Mouse (Mus musculus): ENCODE results near the gene Rabep1. TPM values are rescaled to one million over a fixed set of nuclear protein-coding genes. Genes with fewer than 3 reads are reported as not detected.

The Rabep1 gene
- polyA plus RNA-seq, 1 experiment = 2.9 TPM

DNA sequence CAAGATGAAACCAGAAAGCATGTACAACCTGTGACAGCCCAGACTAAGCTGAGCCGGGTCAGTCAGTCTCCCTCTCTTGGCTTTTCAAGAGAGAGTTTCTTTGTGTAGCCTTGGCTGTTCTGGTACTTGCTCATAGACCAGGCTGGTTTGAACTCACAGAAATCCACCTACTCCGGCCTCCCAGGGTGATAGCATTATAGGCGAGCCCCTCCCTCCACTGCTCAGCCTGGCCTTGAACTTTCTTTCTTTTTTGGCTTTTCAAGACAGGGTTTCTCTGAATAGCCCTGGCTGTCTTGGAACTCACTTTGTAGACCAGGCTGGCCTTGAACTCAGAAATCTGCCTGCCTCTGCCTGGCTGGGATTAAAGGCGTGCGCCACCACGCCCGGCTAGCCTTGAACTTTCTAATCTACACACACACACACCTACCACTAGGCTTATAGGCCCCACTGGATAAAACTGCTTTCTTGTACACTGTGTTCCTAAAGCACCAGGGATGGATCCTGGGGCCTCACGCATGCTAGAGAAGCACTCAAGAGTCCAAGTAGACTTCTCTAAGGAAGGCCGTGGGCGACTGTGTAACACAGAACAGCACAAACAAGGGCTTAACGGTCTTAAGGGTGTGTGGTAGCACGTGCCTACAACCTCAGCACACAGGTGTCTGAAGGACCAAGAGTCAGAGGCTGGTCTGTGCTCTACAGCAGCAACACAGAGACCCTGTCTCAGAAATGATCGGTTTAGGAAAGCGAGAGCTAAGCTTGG lies 136.4 kb downstream of the Rabep1 start:
- no peaks in the 10 kb centered on the region for H3K27me3 ChIP-seq (replicated peaks)
- H3K4me1 ChIP-seq = peaks cover 38% of the 10 kb centered on the region
- H3K36me3 ChIP-seq (replicated peaks; ENCODE audit: low read length) = peaks cover 77% of the 10 kb centered on the region
- TF ChIP-seq FLI1 (IDR thresholded peaks at IDR 0.05; ENCODE audit: low read length) = no peak
- no peak for TF ChIP-seq GATA1 (IDR thresholded peaks at IDR 0.05; ENCODE audit: borderline replicate concordance, low read length)
- H3K9me3 ChIP-seq = no peaks in the 10 kb centered on the region
- peak overlapping the region; percentile 44 for H3K4me3 ChIP-seq (replicated peaks)

- Histone ChIP-seq H3K4me3 (replicated peaks) (peak overlapping the region; percentile 98), H3K4me1 (peaks cover 46% of the 10 kb centered on the region), H3K9me3 (no peaks in the 10 kb centered on the region), H3K27me3 (replicated peaks) (no peaks in the 10 kb centered on the region), H3K36me3 (replicated peaks; ENCODE audit: low read length) (peaks cover 77% of the 10 kb centered on the region)
- no peak for TF ChIP-seq GATA1 (IDR thresholded peaks at IDR 0.05; ENCODE audit: borderline replicate concordance, low read length)
- TF ChIP-seq FLI1 (IDR thresholded peaks at IDR 0.05; ENCODE audit: low read length) = no peak
These were observed 137.5 kb downstream of the Rabep1 start for GRCm38 (mm10) chr11:70982030-70982429.

- Histone ChIP-seq H3K4me1 (peaks cover 48% of the 10 kb centered on the region), H3K4me3 (replicated peaks) (peak within 1 kb of the TSS; percentile 98), H3K27me3 (replicated peaks) (no peaks in the 10 kb centered on the region), H3K36me3 (replicated peaks; ENCODE audit: low read length) (peaks cover 77% of the 10 kb centered on the region), H3K9me3 (no peaks in the 10 kb centered on the region)
- no peak for TF ChIP-seq FLI1 (IDR thresholded peaks at IDR 0.05; ENCODE audit: low read length)
- TF ChIP-seq GATA1 (IDR thresholded peaks at IDR 0.05; ENCODE audit: borderline replicate concordance, low read length) = no peak
These were observed 138.1 kb downstream of the Rabep1 start, which contains the start of gene C1qbp for GRCm38 (mm10) chr11:70982557-70983228. Gene C1qbp (minus strand): TSS chr11:70983026.

Other genes with a start within 250 kb of the Rabep1 start
- gene 4930544D05Rik, start 228.9 kb upstream of the Rabep1 start, polyA plus RNA-seq (2012; ENCODE audit: insufficient read depth, low replicate concordance) = not detected in 2 replicates
- 0.83 TPM in 1 of 2 replicates, not detected in the other for gene Chrne, start 225.6 kb upstream of the Rabep1 start, polyA plus RNA-seq (2012; ENCODE audit: insufficient read depth, low replicate concordance)
- gene Gp1ba, start 205.7 kb upstream of the Rabep1 start, polyA plus RNA-seq (2012; ENCODE audit: insufficient read depth, low replicate concordance) = 898 and 1,061 TPM in 2 replicates
- 102 and 125 TPM in 2 replicates for gene Rnf167, start 197.5 kb upstream of the Rabep1 start, polyA plus RNA-seq (2012; ENCODE audit: insufficient read depth, low replicate concordance)
- gene Slc25a11, start 197.3 kb upstream of the Rabep1 start, polyA plus RNA-seq (2012; ENCODE audit: insufficient read depth, low replicate concordance) = 15.7 and 78.7 TPM in 2 replicates
- 9,580 and 14,702 TPM in 2 replicates for gene Pfn1, start 190.1 kb upstream of the Rabep1 start, polyA plus RNA-seq (2012; ENCODE audit: insufficient read depth, low replicate concordance)
- 4.2 and 8.4 TPM in 2 replicates for gene Eno3, start 187.6 kb upstream of the Rabep1 start, polyA plus RNA-seq (2012; ENCODE audit: insufficient read depth, low replicate concordance)
- gene Spag7, start 175.4 kb upstream of the Rabep1 start, polyA plus RNA-seq (2012; ENCODE audit: insufficient read depth, low replicate concordance) = 40.5 and 288 TPM in 2 replicates
- gene Camta2, start 156.7 kb upstream of the Rabep1 start, polyA plus RNA-seq (2012; ENCODE audit: insufficient read depth, low replicate concordance) = 22.6 and 68.5 TPM in 2 replicates
- not detected in 2 replicates for gene Inca1, start 144.6 kb upstream of the Rabep1 start, polyA plus RNA-seq (2012; ENCODE audit: insufficient read depth, low replicate concordance)
- gene Kif1c, start 144.2 kb upstream of the Rabep1 start, polyA plus RNA-seq (2012; ENCODE audit: insufficient read depth, low replicate concordance) = 6.4 and 13.9 TPM in 2 replicates
- gene Zfp3, start 80.6 kb upstream of the Rabep1 start, polyA plus RNA-seq (2012; ENCODE audit: insufficient read depth, low replicate concordance) = 0.55 TPM in 1 of 2 replicates, not detected in the other
- gene Scimp, start 32.2 kb upstream of the Rabep1 start, polyA plus RNA-seq (2012; ENCODE audit: insufficient read depth, low replicate concordance) = not detected in 2 replicates
- gene Nup88, start 125.2 kb downstream of the Rabep1 start, polyA plus RNA-seq (2012; ENCODE audit: insufficient read depth, low replicate concordance) = 18.2 and 21.9 TPM in 2 replicates
- 9.3 TPM in 1 of 2 replicates, not detected in the other for gene Rpain, start 125.4 kb downstream of the Rabep1 start, polyA plus RNA-seq (2012; ENCODE audit: insufficient read depth, low replicate concordance)
- gene C1qbp, start 138.2 kb downstream of the Rabep1 start, polyA plus RNA-seq (2012; ENCODE audit: insufficient read depth, low replicate concordance) = 211 and 537 TPM in 2 replicates
- 3.6 and 4.1 TPM in 2 replicates for gene Dhx33, start 159.7 kb downstream of the Rabep1 start, polyA plus RNA-seq (2012; ENCODE audit: insufficient read depth, low replicate concordance)
- 1.4 TPM in 1 of 2 replicates, not detected in the other for gene Mis12, start 174.8 kb downstream of the Rabep1 start, polyA plus RNA-seq (2012; ENCODE audit: insufficient read depth, low replicate concordance)
- gene Derl2, start 175.1 kb downstream of the Rabep1 start, polyA plus RNA-seq (2012; ENCODE audit: insufficient read depth, low replicate concordance) = 3.4 and 28.6 TPM in 2 replicates
- gene 6330403K07Rik, start 188.7 kb downstream of the Rabep1 start, polyA plus RNA-seq (2012; ENCODE audit: insufficient read depth, low replicate concordance) = not detected in 2 replicates

Data from megakaryocyte, embryonic 14.5 days (primary cell).